Mouse (Mus musculus) left cerebral cortex, adult 18-20 months (tissue): ENCODE results near the gene Nlrc5. TPM values are rescaled to one million over a fixed set of nuclear protein-coding genes. Genes with fewer than 3 reads are reported as not detected.
"Not testable (repeated sequence)": the region's sequence is repeated elsewhere in the genome, so short reads cannot be mapped to it uniquely, and the experiment has no call there.

ENCODE experiments used
- DNase-seq, 2 experiments: peaks; one replicate each; pipeline ENCODE4 v3.0.0; 2021 to 2022; ENCODE audit warnings: low spot score in 2 of 2, mixed read lengths in 1 of 2
- long read RNA-seq, 2 experiments: library from polyadenylated mRNA; stranded (forward); transcript quantifications; one replicate each; pipeline ENCODE4 v2.0.0; 2021
- total RNA-seq, 2 experiments: library from RNA; stranded (reverse); gene quantifications; 2 replicates each; pipeline ENCODE4 v1.2.3; 2021

The Nlrc5 gene
- total RNA-seq = 1 to 10 TPM; 1.4 to 1.5 TPM
- long read RNA-seq, experiment 1 = 0 reads
- long read RNA-seq, experiment 2 = 0 reads

GRCm38 (mm10) chr8:94433981-94434466 lies at the start of gene Nlrc5:
TSS of gene Nlrc5 (plus strand) at chr8:94434356.
- peak; percentile 25 to 59 for DNase-seq

- no peak for DNase-seq
Measured at GRCm38 (mm10) chr8:94385506-94386213, 48.5 kb upstream of the Nlrc5 start.

GRCm38 (mm10) chr8:94386214-94387026 lies 47.7 kb upstream of the Nlrc5 start, which contains the start of gene Herpud1:
TSS of gene Herpud1 (plus strand) at chr8:94386438.
- DNase-seq = peak; percentile 99

- DNase-seq = peak; percentile 58 to 77
Measured at GRCm38 (mm10) chr8:94387027-94387684, 47.0 kb upstream of the Nlrc5 start.

GRCm38 (mm10) chr8:94387785-94388184 lies 46.4 kb upstream of the Nlrc5 start:
- no peak for DNase-seq

- no peak for DNase-seq
Measured at GRCm38 (mm10) chr8:94389531-94389930, 44.6 kb upstream of the Nlrc5 start.

- no peak for DNase-seq
Measured at GRCm38 (mm10) chr8:94390429-94390828, 43.7 kb upstream of the Nlrc5 start.

- no peak for DNase-seq
Measured at GRCm38 (mm10) chr8:94390910-94391309, 43.2 kb upstream of the Nlrc5 start.

- peak; percentile 38 to 44 for DNase-seq
Measured at GRCm38 (mm10) chr8:94392147-94392546, 42.0 kb upstream of the Nlrc5 start.

- DNase-seq = no peak
Measured at GRCm38 (mm10) chr8:94392648-94393047, 41.5 kb upstream of the Nlrc5 start.

- no peak for DNase-seq
Measured at GRCm38 (mm10) chr8:94395851-94396540, 38.2 kb upstream of the Nlrc5 start.

GRCm38 (mm10) chr8:94396964-94397657 lies 37.0 kb upstream of the Nlrc5 start:
- DNase-seq = peak; percentile 46 to 50

- DNase-seq = no peak
Measured at GRCm38 (mm10) chr8:94398587-94398986, 35.6 kb upstream of the Nlrc5 start.

GRCm38 (mm10) chr8:94399361-94399953 lies 34.7 kb upstream of the Nlrc5 start:
- no peak for DNase-seq

GRCm38 (mm10) chr8:94399957-94400356 lies 34.2 kb upstream of the Nlrc5 start:
- not testable (repeated sequence) for DNase-seq

- no peak for DNase-seq
Measured at GRCm38 (mm10) chr8:94408443-94409080, 25.6 kb upstream of the Nlrc5 start.

GRCm38 (mm10) chr8:94409523-94409922 lies 24.6 kb upstream of the Nlrc5 start:
- DNase-seq = no peak

- DNase-seq = no peak
Measured at GRCm38 (mm10) chr8:94412518-94412917, 21.6 kb upstream of the Nlrc5 start.

GRCm38 (mm10) chr8:94413509-94413908 lies 20.6 kb upstream of the Nlrc5 start:
- no peak for DNase-seq
